Mouse (Mus musculus): ENCODE measurements around the gene Prkci.

- TF ChIP-seq CTCF (IDR thresholded peaks at IDR 0.05; ENCODE audit: borderline replicate concordance, insufficient read depth, low read depth, low read length): no peak
- no peak for TF ChIP-seq POLR2A (IDR thresholded peaks at IDR 0.05; ENCODE audit: borderline replicate concordance, insufficient read depth, low read length)
These were observed 51.7 kb downstream of the Prkci start for GRCm38 (mm10) chr3:31047263-31047662.
